Mouse (Mus musculus): ENCODE results near the gene Nfe2. TPM values are rescaled to one million over a fixed set of nuclear protein-coding genes. Genes with fewer than 3 reads are reported as not detected.

Nfe2 gene
- 0.39 and 0.83 TPM in 2 replicates for polyA plus RNA-seq (2012; rRNA removed)

DNA sequence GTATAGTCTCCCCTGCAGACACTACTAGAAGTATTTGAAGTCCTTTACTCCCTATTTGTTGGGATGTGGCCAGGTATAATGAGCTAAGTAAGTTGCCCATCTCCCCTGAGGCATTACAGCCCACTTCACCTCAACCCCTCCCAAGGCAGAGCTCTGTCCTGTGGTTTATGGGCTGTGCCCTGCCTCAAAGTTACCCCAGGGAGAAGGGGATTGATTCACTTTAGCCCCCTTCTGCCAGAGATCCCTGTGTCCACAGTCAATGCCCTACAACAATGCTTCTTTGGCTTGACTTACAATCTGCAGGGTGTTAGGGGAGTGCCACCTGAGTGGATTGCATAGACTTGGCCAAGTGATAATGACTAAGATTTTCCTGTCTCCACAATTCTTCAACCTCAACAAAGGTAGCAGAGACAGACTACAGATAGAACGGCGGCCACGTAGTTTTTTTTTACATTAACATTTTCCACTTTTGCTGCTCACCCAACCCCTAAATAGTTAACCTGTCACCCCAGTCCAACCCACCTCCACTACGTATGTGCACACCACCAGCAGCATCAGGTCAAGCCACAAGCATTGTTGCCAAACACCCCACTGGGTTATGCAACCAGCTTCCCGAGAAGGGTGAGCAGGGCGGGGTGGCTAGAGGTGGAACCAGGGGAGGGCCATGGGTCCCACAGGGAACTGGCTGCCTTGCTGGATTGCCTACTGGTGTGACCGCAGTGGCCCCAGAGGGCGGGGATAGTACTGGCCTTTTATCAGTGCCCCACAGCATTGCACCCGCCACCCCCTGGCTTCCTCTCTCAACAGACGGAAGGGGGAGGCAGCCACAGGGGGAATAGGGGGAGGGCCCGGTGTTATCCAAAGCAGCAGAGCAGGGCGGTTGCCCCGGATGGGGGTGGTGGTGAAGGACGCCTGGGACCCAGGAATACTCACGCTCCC is at the start of gene Nfe2:
Gene Nfe2 (minus strand): TSS at position 614 of the 939 bp plus-strand sequence.
- no peak for TF ChIP-seq CTCF (IDR thresholded peaks at IDR 0.05; ENCODE audit: extremely low read depth, insufficient read length, insufficient replicate concordance, low read depth, low read length)
- TF ChIP-seq POLR2A (IDR thresholded peaks at IDR 0.05; ENCODE audit: low read depth, low read length) = no peak
- 8% methylated on average over 15 of the region's 15 CpGs for WGBS
- Histone ChIP-seq H3K27me3 (ENCODE audit: control insufficient read depth, insufficient read depth, low read length) (no peaks in the 10 kb centered on the region), H3K27ac (ENCODE audit: insufficient read depth, low read depth, low read length) (no peak within 1 kb of the TSS), H3K4me3 (ENCODE audit: low read depth, low read length) (peak within 1 kb of the TSS; percentile 31), H3K4me1 (ENCODE audit: control insufficient read depth, insufficient read depth, insufficient read length, low read length) (peaks cover 13% of the 10 kb centered on the region), H3K36me3 (ENCODE audit: control insufficient read depth, insufficient read depth, low read length) (no peaks in the 10 kb centered on the region)

DNA sequence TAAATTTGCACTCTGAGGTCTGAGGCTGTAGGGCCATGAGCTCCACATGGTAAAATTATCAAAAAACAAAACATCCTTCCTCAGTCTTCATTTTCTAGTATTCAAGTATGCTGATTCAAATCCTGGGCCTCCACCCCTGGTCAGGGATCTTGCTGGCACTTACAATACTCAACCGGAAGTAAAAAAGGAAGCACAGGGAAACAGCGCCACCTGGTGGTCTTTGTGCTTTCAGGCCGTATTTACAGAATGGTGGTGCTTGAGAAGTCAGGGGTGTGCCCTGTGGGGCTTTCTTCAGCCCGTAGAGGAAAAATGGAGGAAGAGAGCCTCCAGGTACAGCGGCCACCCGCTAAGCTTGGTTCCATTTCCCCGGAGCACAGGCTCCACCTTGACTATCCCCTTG is 48.9 kb upstream of the Nfe2 start:
- Histone ChIP-seq H3K27ac (ENCODE audit: insufficient read depth, low read depth, low read length) (peak overlapping the region; percentile 96), H3K36me3 (ENCODE audit: control insufficient read depth, insufficient read depth, low read length) (no peaks in the 10 kb centered on the region), H3K4me3 (ENCODE audit: low read depth, low read length) (no peak overlapping the region), H3K4me1 (ENCODE audit: control insufficient read depth, insufficient read depth, insufficient read length, low read length) (peaks cover 18% of the 10 kb centered on the region), H3K27me3 (ENCODE audit: control insufficient read depth, insufficient read depth, low read length) (no peaks in the 10 kb centered on the region)
- under 1% methylated on average over 7 of the region's 7 CpGs for WGBS
- no peak for TF ChIP-seq POLR2A (IDR thresholded peaks at IDR 0.05; ENCODE audit: low read depth, low read length)
- peak; percentile 94; the same call in 1 of the 2 replicates for TF ChIP-seq CTCF (IDR thresholded peaks at IDR 0.05; ENCODE audit: extremely low read depth, insufficient read length, insufficient replicate concordance, low read depth, low read length)

DNA sequence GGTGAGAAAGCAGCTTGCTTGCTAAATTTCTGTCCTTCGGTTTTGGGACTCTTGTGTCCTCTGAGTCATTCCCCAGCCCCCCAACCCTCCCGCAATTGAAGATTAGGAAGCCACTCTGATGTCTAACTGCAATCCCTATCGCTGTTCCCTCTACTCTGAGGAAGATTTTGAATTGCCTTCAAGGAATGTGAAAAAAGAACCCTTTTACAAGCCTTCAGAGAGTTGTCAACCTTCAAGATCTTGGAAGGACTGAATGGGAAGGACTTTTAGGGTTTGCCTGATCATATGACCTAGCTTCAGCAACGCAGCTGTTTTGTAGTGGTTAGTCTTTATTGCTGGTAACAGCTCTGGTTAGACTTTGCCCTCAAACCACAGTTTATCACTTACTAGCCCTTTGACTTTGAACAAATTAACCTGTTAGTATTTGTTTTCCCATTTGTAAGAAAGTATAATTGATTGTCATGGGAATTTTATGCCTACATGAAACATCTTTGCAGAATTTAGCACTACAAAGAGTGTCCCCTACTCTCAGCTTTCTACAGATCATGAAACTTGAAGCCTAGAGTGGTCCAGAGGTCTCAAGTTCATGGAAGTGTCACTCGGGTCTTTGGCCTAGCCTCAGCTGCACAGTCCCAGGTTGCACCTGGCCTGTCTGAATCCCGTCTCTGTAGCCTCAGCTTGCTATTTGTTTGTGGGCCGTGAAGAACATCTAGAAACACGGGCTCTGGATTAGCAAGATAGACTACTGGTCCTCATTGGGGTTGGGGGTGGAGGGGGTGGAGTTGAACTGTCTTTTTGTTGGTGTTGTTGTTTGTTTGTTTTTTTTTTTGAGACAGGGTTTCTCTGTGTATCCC is 47.8 kb upstream of the Nfe2 start:
- H3K4me3 ChIP-seq (ENCODE audit: low read depth, low read length) = peak overlapping the region; percentile 72
- peaks cover 18% of the 10 kb centered on the region for H3K4me1 ChIP-seq (ENCODE audit: control insufficient read depth, insufficient read depth, insufficient read length, low read length)
- 17% methylated on average over 8 of the region's 8 CpGs for WGBS
- H3K27me3 ChIP-seq (ENCODE audit: control insufficient read depth, insufficient read depth, low read length) = no peaks in the 10 kb centered on the region
- TF ChIP-seq CTCF (IDR thresholded peaks at IDR 0.05; ENCODE audit: extremely low read depth, insufficient read length, insufficient replicate concordance, low read depth, low read length) = no peak
- no peak for TF ChIP-seq POLR2A (IDR thresholded peaks at IDR 0.05; ENCODE audit: low read depth, low read length)
- H3K27ac ChIP-seq (ENCODE audit: insufficient read depth, low read depth, low read length) = peak overlapping the region; percentile 98
- no peaks in the 10 kb centered on the region for H3K36me3 ChIP-seq (ENCODE audit: control insufficient read depth, insufficient read depth, low read length)

DNA sequence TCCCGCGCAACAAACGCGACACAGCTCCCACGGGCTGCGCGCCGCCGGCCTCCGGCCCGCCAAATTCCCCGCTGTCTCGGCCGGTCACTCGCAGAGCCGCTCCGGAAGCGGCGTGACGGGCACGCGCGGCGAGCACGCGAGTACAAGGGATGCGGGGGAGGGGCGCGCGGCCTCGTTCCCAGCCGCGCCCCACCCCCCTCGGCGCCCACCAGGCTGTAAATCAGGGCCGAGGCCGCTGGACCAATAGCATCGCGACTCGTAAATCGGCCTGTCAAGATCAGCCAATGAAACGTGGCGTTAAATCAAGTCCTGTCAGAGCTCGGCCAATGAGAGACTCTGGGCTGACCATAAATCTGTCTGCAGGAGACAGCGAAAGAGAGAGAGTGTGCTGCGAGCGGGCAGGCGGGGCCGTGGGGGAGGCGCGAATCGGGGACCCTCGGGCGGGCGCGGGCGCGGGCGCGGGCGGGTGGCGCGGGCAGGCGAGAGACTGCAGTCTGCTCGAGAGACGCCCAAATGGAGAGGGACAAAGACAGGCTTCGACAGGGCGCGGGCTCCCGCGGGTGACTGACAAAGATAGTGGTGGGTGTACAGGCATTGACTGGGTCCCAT is 47.0 kb upstream of the Nfe2 start:
- H3K4me1 ChIP-seq (ENCODE audit: control insufficient read depth, insufficient read depth, insufficient read length, low read length) = peaks cover 18% of the 10 kb centered on the region

DNA sequence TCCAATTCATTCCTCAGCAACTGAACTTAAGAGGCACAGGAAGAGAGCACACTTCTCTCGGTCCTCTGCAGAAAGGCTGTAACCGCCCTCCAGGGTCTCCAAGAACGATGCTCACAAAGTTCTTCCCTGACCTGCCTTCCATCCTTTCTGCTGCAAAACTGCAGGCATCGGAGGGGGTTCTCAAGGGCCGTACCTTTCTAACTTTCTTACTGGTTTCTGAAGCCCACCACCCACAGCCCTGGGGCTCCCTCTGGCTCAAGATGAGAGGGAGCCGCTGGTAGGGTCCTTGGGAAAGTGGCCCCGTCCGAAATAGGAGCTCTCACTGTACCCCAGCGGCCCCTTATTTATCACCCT is 46.4 kb upstream of the Nfe2 start:
- H3K4me3 ChIP-seq (ENCODE audit: low read depth, low read length) = peak overlapping the region; percentile 72
- H3K4me1 ChIP-seq (ENCODE audit: control insufficient read depth, insufficient read depth, insufficient read length, low read length) = peaks cover 18% of the 10 kb centered on the region
- peak overlapping the region; percentile 14 for H3K27ac ChIP-seq (ENCODE audit: insufficient read depth, low read depth, low read length)
- WGBS = under 1% methylated on average over 9 of the region's 9 CpGs
- H3K36me3 ChIP-seq (ENCODE audit: control insufficient read depth, insufficient read depth, low read length) = no peaks in the 10 kb centered on the region; the same call in 1 of the 2 replicates
- no peaks in the 10 kb centered on the region for H3K27me3 ChIP-seq (ENCODE audit: control insufficient read depth, insufficient read depth, low read length)
- TF ChIP-seq CTCF (IDR thresholded peaks at IDR 0.05; ENCODE audit: extremely low read depth, insufficient read length, insufficient replicate concordance, low read depth, low read length) (no peak), POLR2A (IDR thresholded peaks at IDR 0.05; ENCODE audit: low read depth, low read length) (no peak)

More for the DNA sequence above, 47.0 kb upstream of the Nfe2 start:
- Histone ChIP-seq H3K27me3 (ENCODE audit: control insufficient read depth, insufficient read depth, low read length) (no peaks in the 10 kb centered on the region), H3K36me3 (ENCODE audit: control insufficient read depth, insufficient read depth, low read length) (no peaks in the 10 kb centered on the region), H3K27ac (ENCODE audit: insufficient read depth, low read depth, low read length) (peak overlapping the region; percentile 98), H3K4me3 (ENCODE audit: low read depth, low read length) (peak overlapping the region; percentile 72)
- under 1% methylated on average over 71 of the region's 71 CpGs for WGBS
- peak; percentile 77 for TF ChIP-seq POLR2A (IDR thresholded peaks at IDR 0.05; ENCODE audit: low read depth, low read length)
- TF ChIP-seq CTCF (IDR thresholded peaks at IDR 0.05; ENCODE audit: extremely low read depth, insufficient read length, insufficient replicate concordance, low read depth, low read length) = no peak

DNA sequence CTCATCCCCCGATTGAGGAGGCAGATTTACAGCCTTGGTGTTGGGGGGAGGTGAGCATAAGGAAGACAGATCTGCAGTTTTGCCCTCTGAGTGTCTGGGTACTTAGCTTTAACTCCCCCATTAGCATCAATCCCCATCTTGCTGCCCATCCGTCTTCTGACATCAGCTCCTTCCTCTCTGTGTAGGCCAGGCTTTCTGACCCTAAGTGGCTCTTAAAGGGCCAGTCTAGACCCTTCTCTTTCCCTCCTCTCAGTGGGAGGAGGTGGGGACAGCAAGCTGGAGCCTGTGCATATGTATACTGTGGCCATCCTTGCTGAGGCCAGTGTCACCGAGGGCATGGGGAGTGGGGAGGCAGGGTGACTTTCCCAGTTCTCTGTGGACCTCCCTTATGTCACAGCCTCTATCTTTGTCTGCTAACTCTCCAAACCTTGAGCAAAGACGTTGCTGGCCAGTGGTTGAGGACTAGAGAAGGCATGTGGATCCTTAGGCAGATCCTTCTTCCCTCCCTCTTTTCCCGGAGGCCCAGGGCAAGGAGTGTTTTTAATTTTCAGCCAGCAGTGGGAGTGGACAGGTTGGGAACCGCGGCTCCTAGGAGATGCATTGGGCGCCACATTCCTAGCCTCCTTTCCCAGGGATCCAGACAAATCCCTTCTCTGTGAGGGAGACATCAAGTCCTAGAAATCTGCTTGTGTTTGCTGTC is 45.9 kb upstream of the Nfe2 start:
- no peaks in the 10 kb centered on the region for H3K27me3 ChIP-seq (ENCODE audit: control insufficient read depth, insufficient read depth, low read length)
- H3K4me1 ChIP-seq (ENCODE audit: control insufficient read depth, insufficient read depth, insufficient read length, low read length) = peaks cover 15% of the 10 kb centered on the region
- 24% methylated on average over 8 of the region's 8 CpGs for WGBS
- peak overlapping the region; percentile 14 for H3K27ac ChIP-seq (ENCODE audit: insufficient read depth, low read depth, low read length)
- H3K36me3 ChIP-seq (ENCODE audit: control insufficient read depth, insufficient read depth, low read length) = peaks cover 4% of the 10 kb centered on the region; the same call in 1 of the 2 replicates
- peak overlapping the region; percentile 72 for H3K4me3 ChIP-seq (ENCODE audit: low read depth, low read length)
- no peak for TF ChIP-seq CTCF (IDR thresholded peaks at IDR 0.05; ENCODE audit: extremely low read depth, insufficient read length, insufficient replicate concordance, low read depth, low read length)
- no peak for TF ChIP-seq POLR2A (IDR thresholded peaks at IDR 0.05; ENCODE audit: low read depth, low read length)
